Mouse (Mus musculus) myocyte (in vitro differentiated cells): ENCODE data around the gene Elf5.

Source experiments
- CEBPB ChIP-seq: IDR thresholded peaks from 2 replicates; pipeline ENCODE4 v1.6.1; 2011; ENCODE audit warnings: mild to moderate bottlenecking, moderate library complexity; ENCODE audit not compliant: poor library complexity, insufficient read depth, severe bottlenecking
- E2F4 ChIP-seq: IDR thresholded peaks from one replicate; pipeline ENCODE4 v1.6.1; 2011; ENCODE audit warnings: mild to moderate bottlenecking, control low read depth, moderate library complexity; ENCODE audit not compliant: insufficient read depth
- MAX ChIP-seq: IDR thresholded peaks from one replicate; pipeline ENCODE4 v1.6.1; 2011; ENCODE audit warnings: low read depth, mild to moderate bottlenecking, control low read depth
- MYOD1 ChIP-seq, 3 experiments: IDR thresholded peaks; one replicate each; pipeline ENCODE4 v1.6.1; 2011; ENCODE audit warnings: control low read depth in 2 of 3, low read depth in 2 of 3, mild to moderate bottlenecking in 2 of 3, moderate library complexity in 1 of 3; ENCODE audit not compliant: insufficient read length in 2 of 3, control insufficient read depth in 1 of 3
- MYOG ChIP-seq, 3 experiments: IDR thresholded peaks; one replicate each; pipeline ENCODE4 v1.6.1; 2011; ENCODE audit warnings: control low read depth in 2 of 3, low read depth in 2 of 3, mild to moderate bottlenecking in 2 of 3; ENCODE audit not compliant: insufficient read length in 2 of 3, control insufficient read depth in 1 of 3, insufficient read depth in 1 of 3
- POLR2A ChIP-seq: IDR thresholded peaks from one replicate; pipeline ENCODE4 v1.6.1; 2011; ENCODE audit warnings: low read depth, mild to moderate bottlenecking, control low read depth, moderate library complexity; ENCODE audit not compliant: insufficient read length
- POLR2AphosphoS2 ChIP-seq: IDR thresholded peaks from one replicate; pipeline ENCODE4 v1.6.1; 2011; ENCODE audit warnings: low read depth, control low read depth; ENCODE audit not compliant: insufficient read length
- REST ChIP-seq: IDR thresholded peaks from one replicate; pipeline ENCODE4 v1.6.1; 2011; ENCODE audit warnings: mild to moderate bottlenecking, control low read depth, moderate library complexity; ENCODE audit not compliant: insufficient read depth, insufficient read length
- SRF ChIP-seq: IDR thresholded peaks from one replicate; pipeline ENCODE4 v1.6.1; 2011; ENCODE audit warnings: low read depth; ENCODE audit not compliant: control insufficient read depth, insufficient read length
- TCF12 ChIP-seq: IDR thresholded peaks from one replicate; pipeline ENCODE4 v1.6.1; 2011; ENCODE audit warnings: mild to moderate bottlenecking, control low read depth; ENCODE audit not compliant: poor library complexity, insufficient read depth, severe bottlenecking
- TCF3 ChIP-seq: IDR thresholded peaks from one replicate; pipeline ENCODE4 v1.6.1; 2011; ENCODE audit warnings: low read depth, control low read depth; ENCODE audit not compliant: insufficient read length
- USF1 ChIP-seq: IDR thresholded peaks from one replicate; pipeline ENCODE4 v1.6.1; 2011; ENCODE audit warnings: low read depth, mild to moderate bottlenecking, control low read depth, moderate library complexity

DNA sequence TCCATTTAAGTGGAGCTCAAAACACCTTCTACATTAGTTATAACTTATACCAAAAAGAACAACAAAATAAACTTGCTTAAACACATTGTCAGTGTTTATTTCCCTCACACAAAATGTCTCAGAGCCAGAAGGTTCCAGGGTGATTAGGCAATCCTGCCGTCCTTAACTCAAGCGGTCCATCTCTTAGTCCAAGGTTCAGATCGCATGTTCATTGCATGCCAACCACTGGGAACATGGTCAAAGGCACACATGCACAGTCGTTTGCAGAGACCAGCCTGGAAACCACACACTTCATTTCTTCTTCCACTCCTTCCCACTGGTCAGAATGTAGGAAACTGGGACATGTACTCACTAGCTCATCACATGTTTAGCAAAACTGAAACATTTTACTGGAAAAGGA lies 81.0 kb downstream of the Elf5 start:
- no peak for TF ChIP-seq POLR2AphosphoS2
- TF ChIP-seq E2F4, result no peak
- TF ChIP-seq MYOG (IDR thresholded peaks at IDR 0.05; ENCODE audit: control insufficient read depth in 1 of 3, insufficient read depth in 1 of 3, insufficient read length in 2 of 3, low read depth in 2 of 3), result no peak
- no peak for TF ChIP-seq POLR2A
- no peak for TF ChIP-seq REST
- no peak for TF ChIP-seq MAX
- no peak for TF ChIP-seq SRF
- TF ChIP-seq TCF12, result no peak
- no peak for TF ChIP-seq USF1
- TF ChIP-seq CEBPB, result no peak
- TF ChIP-seq TCF3, result no peak
- TF ChIP-seq MYOD1 (IDR thresholded peaks at IDR 0.05; ENCODE audit: control insufficient read depth in 1 of 3, insufficient read length in 2 of 3, low read depth in 2 of 3), result no peak
